Mouse (Mus musculus) gastrocnemius, postnatal 14 days (tissue): ENCODE data around the gene Asb12. TPM values are rescaled to one million over a fixed set of nuclear protein-coding genes. Genes with fewer than 3 reads are reported as not detected.
A peak's percentile ranks its signal among the peaks of the same experiment; 100 is the strongest.
"Not testable (repeated sequence)": the region's sequence is repeated elsewhere in the genome, so short reads cannot be mapped to it uniquely, and the experiment has no call there.

Experiments used
- DNase-seq: peaks from one replicate; pipeline ENCODE4 v3.0.0; 2021; ENCODE audit warnings: mixed read lengths
- intact Hi-C: fragments of 180-260 bp; cut with DNase I; formaldehyde crosslinking; loops from one replicate; pipeline ENCODE4 v1.15.1; 2025; ENCODE audit warnings: low total_unique reads
- long read RNA-seq, 2 experiments: library from polyadenylated mRNA; stranded (forward); transcript quantifications; one replicate each; pipeline ENCODE4 v2.0.0; 2021
- total RNA-seq, 2 experiments: library from RNA; stranded (reverse); gene quantifications; 2 replicates each; pipeline ENCODE4 v1.2.3; 2021

The Asb12 gene
- 10 to 100 TPM; 52.6 to 60.5 TPM for total RNA-seq
- long read RNA-seq, experiment 1, transcript Asb12-201 (3 exons, 1,258 nt): major isoform, 29 of 29 reads
- long read RNA-seq, experiment 1, partial matches to known transcripts: 0 of 29 reads
- long read RNA-seq, experiment 1, other reads (novel, unspliced or antisense): 0 of 29 reads
- long read RNA-seq, experiment 2, transcript Asb12-201 (3 exons, 1,258 nt): major isoform, 25 of 26 reads
- long read RNA-seq, experiment 2, partial matches to known transcripts: 1 of 26 reads
- long read RNA-seq, experiment 2, other reads (novel, unspliced or antisense): 0 of 26 reads

DNA sequence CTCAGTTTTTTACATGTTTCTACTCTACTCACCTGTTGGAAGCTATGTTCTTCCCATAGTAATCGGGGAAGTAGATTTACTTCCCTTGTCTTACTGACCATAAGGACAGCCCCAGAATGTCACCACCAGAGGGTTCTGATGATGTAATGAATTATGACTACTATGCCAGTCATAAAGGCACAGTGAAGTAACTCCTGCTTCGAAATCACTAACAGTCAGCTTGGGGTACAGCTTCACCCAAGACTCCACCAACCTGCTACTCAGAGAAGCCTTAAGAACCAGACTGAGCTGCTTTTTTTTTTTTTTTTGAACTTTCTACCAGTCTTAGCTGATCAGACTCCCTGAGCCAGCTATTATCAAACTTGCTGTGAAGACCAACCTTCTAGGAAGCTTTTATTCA is at the start of gene Asb12, which contains the start of gene Pfn5:
TSS of gene Asb12 (minus strand) at position 101 of the 400 bp plus-strand sequence.
TSS of gene Pfn5 (plus strand) at position 218 of the 400 bp plus-strand sequence.
- intact Hi-C loops: no loop called here

DNA sequence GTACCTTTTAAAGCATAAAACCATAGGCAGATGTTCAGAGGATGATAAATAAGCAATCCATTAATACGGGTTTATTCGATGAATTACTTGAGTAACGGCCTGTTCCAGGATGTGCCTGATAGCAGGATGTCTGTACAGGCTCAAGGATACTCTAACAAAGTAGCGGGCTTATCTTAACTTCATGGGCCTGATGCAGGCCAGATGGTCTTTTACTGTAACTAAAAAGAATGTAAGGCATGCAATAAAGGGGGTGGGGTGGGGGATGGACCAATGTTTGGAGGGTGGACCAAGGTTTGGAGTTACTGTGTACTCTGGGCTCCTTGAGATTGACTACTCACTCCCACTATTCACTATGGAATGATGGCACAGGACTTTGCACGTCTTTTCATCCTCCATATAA is 42.8 kb upstream of the Asb12 start:
- DNase-seq: no peak
- intact Hi-C loops: no loop called here

More for the DNA sequence above, at the start of gene Asb12, which contains the start of gene Pfn5:
- no peak for DNase-seq

DNA sequence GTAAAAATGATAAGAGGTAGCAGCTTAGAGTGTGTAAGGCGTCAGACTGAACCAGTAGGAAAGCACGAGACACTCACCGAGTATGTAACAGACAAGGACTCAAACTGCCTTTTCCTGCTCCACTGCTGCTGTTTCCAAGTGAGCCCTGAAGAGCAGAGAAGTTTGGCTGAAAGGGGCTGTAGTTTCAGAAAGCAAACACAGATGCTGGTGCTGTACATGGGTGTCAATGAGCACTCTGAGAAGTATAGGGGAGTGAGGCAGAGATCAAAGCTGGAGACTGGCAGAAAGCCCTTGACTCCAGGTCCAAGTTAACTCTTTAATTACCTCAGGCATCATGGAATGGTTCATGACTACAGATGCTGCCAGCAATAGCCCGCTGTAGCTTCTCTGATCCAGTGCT is 3.5 kb downstream of the Asb12 start:
- no peak for DNase-seq
- intact Hi-C loops: no loop called here

DNA sequence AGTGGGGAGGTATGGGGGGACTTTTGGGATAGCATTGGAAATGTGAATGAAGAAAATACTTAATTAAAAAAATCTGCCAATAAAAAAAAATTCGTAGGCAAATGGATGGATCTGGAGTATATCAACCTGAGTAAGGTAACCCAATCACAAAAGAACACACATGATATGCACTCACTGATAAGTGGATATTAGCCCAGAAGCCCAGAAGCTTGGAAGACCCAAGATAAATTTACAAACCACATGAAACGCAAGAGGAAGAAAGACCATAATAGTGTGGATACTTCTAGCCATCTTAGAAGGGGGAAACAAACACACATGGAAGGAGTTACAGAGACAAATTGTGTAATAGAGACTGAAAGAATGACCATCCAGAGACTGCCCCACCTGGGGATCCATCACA is 22.3 kb downstream of the Asb12 start:
- intact Hi-C loops, DNase-seq: not testable (repeated sequence)

DNA sequence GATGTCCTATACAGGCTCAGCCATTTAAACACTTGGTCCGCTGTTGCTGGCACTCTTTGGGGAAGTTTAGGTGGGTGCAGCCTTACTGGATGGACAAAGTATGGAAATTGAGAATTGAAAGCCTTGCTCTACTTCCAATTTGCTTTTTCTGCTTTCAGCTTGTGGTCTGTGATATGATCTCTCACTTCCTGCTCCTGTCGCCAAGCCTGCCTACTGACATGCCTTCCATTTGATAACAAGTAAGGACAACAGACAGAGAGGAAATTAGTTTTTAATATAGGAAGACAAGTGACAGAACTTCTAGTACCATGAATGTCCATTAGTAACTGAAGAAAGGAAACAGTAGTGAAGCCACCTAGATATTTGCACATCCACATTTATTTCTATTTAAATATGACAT is 32.6 kb downstream of the Asb12 start:
- no peak for DNase-seq
- intact Hi-C loops: no loop called here

DNA sequence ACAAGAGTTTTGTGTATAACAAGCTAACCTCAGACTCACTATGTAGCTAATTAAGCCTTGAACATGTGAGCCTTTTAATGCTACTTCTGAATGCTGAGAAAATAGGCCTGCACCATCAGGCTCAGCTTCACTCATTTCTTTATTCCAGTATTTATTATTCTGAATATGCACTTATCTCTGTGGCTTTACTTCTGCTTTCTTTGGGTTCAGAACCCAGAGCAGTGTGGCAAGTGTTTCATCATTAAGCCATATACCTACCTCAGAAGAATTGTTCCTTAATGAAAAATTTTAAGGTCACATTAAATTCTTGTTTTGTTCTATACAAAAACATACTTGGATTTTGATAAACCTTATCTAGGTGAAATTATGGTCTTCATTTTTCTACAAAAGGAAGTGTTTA is 33.9 kb downstream of the Asb12 start:
- intact Hi-C loops: no loop called here
- DNase-seq: no peak

DNA sequence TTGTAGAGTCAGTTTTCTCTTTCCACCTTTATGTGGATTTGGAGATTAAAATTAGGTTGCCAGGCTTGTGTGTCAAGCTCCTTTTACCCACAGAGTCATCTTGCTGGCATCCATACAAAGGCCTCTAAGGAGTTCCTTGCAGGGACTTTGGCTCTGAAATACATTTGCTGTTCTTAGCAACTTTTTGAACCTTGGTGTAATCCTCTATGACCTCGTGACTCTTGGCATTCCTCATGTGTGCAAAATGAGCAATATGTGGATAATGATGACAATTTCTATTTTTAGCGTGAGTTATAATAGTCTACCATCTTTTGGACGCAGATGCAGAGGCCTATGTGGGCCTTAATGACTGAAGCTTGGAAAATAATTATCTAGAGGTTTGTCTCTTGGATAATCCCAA is 100.6 kb downstream of the Asb12 start:
- intact Hi-C loops: no loop called here
- DNase-seq: no peak

DNA sequence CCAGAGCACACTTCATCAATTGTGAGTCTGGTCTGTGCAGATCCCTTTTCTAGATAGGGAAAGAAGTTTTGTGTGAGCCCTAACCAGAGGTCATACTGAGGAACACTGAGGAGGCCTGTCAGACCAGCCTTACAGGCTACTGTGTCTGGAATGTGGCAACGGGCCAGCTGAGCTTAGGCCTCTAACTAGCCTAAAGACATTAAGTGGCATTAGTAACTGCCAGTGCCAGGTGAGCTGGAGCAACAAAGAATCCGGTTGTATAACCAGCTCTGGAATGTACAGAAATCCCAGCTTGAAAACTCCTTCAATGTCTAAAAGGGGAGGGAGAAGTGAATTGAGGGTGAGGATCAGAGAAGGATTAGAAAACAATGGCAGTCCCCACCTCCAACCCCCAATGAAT is 111.9 kb downstream of the Asb12 start:
- intact Hi-C loops: no loop called here
- DNase-seq: no peak

DNA sequence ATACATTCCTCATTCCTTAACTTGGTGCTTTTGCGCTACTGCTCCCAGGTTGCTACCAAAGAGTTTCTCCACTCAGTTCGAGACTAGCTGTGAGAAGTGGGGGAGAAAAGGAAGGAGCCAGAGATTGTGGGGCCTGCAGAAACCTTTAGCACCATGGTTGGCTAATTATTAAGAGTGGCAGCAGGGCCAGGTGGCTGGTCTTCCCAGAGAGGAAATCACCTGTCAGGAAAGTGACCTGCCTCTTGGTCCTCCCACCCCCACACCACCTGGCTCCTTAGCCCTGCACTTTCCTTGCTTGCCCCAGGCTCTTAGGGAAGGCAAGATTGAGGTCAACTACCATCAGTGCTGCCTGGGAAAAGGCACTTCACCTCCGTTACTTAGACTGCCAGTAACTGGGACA is 112.6 kb downstream of the Asb12 start:
- intact Hi-C loops: no loop called here
- no peak for DNase-seq

DNA sequence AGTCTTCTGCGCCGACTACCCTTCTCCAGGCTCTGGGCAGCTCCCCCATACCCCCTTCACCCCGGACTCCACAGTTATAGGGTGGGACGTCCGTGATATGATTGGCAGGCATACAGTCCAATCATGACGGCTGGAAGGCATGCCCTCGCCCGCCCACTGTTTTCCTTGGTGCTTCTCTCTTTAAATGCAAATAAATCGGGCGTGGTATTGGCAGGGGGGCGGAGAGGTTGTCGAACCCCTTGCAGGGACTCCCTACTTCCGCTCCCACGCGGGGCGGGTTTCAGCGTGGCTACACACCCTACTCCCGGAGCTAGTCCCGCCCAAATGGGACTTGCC is 113.0 kb downstream of the Asb12 start, which contains the start of gene Amer1:
TSS of gene Amer1 (minus strand) at position 97 of the 336 bp plus-strand sequence.
- DNase-seq: peak; percentile 84
- intact Hi-C loops: no loop called here

DNA sequence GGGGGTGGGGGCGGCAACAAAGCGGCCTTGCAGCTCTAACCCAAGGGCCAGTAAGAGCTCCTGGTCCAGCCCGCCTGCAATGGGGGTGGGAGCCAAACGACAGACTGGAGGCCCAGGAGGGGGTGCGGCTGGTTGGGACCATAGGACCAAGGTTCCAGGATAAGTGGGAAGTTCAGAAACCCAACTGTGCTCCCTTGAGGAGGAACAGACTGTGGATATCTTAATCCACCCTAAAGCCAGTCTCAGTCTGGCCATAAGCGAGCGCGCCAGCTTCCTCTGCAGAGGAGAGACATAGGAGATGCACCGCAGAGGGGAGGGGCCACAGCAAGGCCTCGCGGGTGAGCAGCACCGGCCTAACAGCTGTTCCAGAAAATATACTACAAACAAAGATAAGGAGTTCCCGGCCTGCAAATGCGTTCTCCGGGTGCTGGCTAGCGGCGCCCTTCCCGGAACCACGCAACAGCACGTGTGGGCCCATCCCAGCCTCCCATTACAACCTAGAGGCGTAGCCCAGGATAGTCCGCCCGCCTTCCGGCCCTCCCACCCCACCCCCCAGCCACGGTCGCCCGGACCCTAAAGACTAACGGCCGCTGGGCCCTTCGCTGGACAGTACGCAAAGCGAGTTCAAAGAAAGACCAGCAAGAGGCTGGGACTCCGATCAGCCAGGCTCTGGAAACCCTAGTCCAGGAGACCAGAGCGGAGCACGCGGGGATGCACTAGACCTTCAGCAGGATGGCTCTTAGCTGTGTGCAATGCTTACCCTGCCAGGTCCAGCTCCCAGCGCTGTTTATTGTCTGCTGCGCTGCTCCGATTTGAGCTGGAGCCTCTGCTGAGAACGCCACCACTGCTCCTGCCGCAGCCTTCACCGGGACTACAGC is 113.7 kb downstream of the Asb12 start:
- intact Hi-C loops: no loop called here
- peak; percentile 30 for DNase-seq

DNA sequence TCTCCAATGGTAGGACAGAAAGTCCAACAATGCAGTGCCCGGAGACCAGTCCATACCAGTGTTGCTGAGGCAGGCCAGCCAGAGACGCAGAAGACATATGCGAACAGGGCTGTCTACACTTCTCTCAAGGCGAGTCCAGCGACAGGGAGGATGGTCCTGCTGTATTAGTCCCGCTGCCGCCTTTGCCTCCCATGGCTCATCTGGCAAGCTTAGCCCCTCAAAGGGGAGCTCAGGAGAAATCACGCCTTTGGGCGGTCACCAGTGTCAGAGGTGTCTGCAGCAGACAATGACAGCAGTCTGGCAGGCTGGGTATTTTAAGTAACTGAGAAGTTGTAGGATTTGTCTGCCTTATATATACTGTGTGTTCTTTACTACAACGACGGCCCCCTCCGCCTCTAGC is 114.4 kb downstream of the Asb12 start:
- no peak for DNase-seq
- intact Hi-C loops: no loop called here

DNA sequence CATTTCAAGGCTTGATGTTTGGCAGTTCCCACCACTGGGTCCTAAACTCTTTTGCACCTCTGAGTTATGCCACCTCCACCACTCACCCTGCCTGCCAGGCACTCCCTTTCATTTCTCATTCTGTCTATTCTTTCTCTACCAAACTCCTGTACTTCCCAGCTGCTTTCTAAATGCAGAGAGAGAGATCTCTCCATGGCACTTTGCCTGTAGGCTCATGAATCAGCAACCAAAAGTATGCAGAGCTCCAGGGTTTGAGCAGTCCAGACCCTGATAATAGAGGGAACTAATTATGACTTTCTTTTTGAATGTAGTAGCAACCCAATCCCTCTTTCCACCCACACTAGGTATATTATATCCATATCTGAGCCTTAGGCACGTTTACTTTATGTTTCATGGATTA is 115.5 kb downstream of the Asb12 start:
- DNase-seq: no peak
- intact Hi-C loops: no loop called here

DNA sequence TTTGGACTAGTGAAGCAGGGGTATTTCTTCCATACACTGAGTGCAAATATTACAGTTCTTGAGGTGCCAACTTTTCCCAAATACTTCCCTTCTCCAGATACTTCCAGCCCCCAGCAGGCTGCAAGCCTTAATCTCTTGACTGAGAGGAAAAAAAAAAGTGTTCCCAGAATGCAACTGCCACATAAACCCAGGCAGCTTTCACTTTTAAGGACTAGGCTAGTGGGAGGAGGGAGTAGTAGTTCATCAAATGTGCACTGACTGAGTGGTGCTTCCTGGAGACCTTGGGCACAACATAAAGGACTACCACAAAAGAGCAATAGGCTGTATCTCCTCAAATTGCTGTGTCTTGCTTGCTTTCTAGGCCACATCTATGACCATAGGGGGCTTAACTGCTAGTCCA is 116.5 kb downstream of the Asb12 start:
- DNase-seq: no peak
- intact Hi-C loops: no loop called here

DNA sequence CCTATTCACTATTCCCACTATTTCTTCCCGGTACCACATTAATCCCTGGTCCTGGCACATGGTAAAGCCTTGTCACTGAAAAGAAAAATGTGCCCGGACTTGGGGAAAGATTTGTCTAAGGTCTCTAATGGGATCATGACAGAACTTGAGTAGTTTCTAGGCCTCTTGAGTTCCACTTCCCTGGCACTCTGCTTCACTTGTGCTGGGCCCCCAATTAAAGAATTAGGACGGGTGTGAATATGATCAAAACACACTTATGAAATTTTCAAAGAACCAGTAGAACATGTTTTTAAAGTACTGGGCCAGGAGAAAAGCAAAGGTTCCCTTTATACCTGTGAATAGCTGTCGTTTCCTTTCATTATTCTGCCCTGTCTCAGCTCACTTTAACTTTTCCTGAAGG is 119.3 kb downstream of the Asb12 start:
- no peak for DNase-seq

DNA sequence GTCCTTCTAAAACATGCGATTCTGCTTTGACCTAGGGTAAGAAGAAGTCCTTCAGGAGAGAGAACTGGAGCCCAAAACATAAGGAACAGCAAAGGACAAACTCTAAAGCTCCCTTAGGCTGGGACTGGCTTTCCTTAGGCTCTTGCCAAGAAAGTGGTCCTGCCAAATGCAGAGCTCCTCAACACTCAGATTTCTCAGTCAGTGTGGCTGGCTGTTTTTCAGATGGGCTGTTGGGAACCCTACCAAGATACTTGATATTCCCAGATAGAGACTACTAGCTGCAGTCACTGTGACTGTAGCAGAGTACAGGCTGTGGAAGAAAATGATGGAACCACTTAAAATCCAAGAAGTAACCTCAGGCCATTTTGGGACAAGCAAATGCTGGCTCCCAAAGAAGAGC is 120.6 kb downstream of the Asb12 start:
- intact Hi-C loops: no loop called here
- DNase-seq: peak; percentile 45

More for the DNA sequence above, 119.3 kb downstream of the Asb12 start:
- intact Hi-C loops: no loop called here

Other genes starting within 250 kb of the Asb12 start
- 1 to 10 TPM; 6.0 to 7.5 TPM for gene Amer1, start 113.1 kb downstream of the Asb12 start, total RNA-seq
- not detected for gene Pfn5, start 117 bp upstream of the Asb12 start, total RNA-seq
- gene Zc4h2, start 100.5 kb upstream of the Asb12 start, total RNA-seq: 1 to 10 TPM; 1.5 to 1.6 TPM
- 1 to 10 TPM in 1 of 2 experiments, under 1 TPM in 1; 0.91 to 1.1 TPM for gene Zc3h12b, start 153.7 kb upstream of the Asb12 start, total RNA-seq